Mouse (Mus musculus) adrenal gland, adult 2 months (tissue): ENCODE data around the gene Tle6. TPM values are rescaled to one million over a fixed set of nuclear protein-coding genes. Genes with fewer than 3 reads are reported as not detected.

Source experiments
- DNase-seq: peaks from one replicate; pipeline ENCODE4 v3.0.0; 2021
- polyA plus RNA-seq: library from polyadenylated mRNA; depleted of rRNA; stranded (reverse); fragments of >200 nt; gene quantifications from 2 replicates; pipeline ENCODE4 v1.2.3, GENCODE M21; 2012
- total RNA-seq, 2 experiments: library from RNA; stranded (reverse); gene quantifications; 2 replicates each; pipeline ENCODE4 v1.2.3; 2021

Gene Tle6
- total and polyA plus RNA-seq, 3 experiments, result 24.0 to 59.6 (median 49.5) TPM

GRCm38 (mm10) chr10:81564734-81565133 is 36.1 kb downstream of the Tle6 start:
- peak; percentile 45 for DNase-seq

- DNase-seq, result peak; percentile 85
These were observed 36.7 kb downstream of the Tle6 start for GRCm38 (mm10) chr10:81564216-81564615.

- DNase-seq, result peak; percentile 89
These were observed 37.4 kb downstream of the Tle6 start for GRCm38 (mm10) chr10:81563481-81563880.

- DNase-seq, result no peak
These were observed 38.5 kb downstream of the Tle6 start for GRCm38 (mm10) chr10:81562411-81562810.

- peak; percentile 83 for DNase-seq
These were observed 40.0 kb downstream of the Tle6 start for GRCm38 (mm10) chr10:81560719-81561459.

GRCm38 (mm10) chr10:81559627-81560539 is 41.0 kb downstream of the Tle6 start:
- DNase-seq, result peak; percentile 91

GRCm38 (mm10) chr10:81559163-81559626 is 41.7 kb downstream of the Tle6 start, which contains the start of gene Aes:
TSS of gene Aes (plus strand) at chr10:81559488.
- DNase-seq, result peak; percentile 98

GRCm38 (mm10) chr10:81557491-81557890 is 43.4 kb downstream of the Tle6 start:
- no peak for DNase-seq

GRCm38 (mm10) chr10:81556282-81556681 is 44.6 kb downstream of the Tle6 start:
- DNase-seq, result no peak

GRCm38 (mm10) chr10:81553807-81554755 is 46.8 kb downstream of the Tle6 start:
- DNase-seq, result no peak

- no peak for DNase-seq
These were observed 47.6 kb downstream of the Tle6 start for GRCm38 (mm10) chr10:81553232-81553631.

- DNase-seq, result peak; percentile 86
These were observed 49.2 kb downstream of the Tle6 start for GRCm38 (mm10) chr10:81551597-81552102.

- DNase-seq, result peak; percentile 61
These were observed 50.6 kb downstream of the Tle6 start for GRCm38 (mm10) chr10:81550257-81550656.

GRCm38 (mm10) chr10:81548944-81549343 is 51.9 kb downstream of the Tle6 start:
- DNase-seq, result no peak

- DNase-seq, result no peak
These were observed 53.9 kb downstream of the Tle6 start for GRCm38 (mm10) chr10:81546788-81547571.

- no peak for DNase-seq
These were observed 54.5 kb downstream of the Tle6 start for GRCm38 (mm10) chr10:81546332-81546731.

GRCm38 (mm10) chr10:81545161-81545747 is 55.6 kb downstream of the Tle6 start, which contains the start of gene Gna11:
TSS of gene Gna11 (minus strand) at chr10:81545190.
- peak; percentile 100 for DNase-seq

- no peak for DNase-seq
These were observed 56.3 kb downstream of the Tle6 start for GRCm38 (mm10) chr10:81544296-81545160.

- DNase-seq, result no peak
These were observed 57.2 kb downstream of the Tle6 start for GRCm38 (mm10) chr10:81543633-81544032.
